Mouse (Mus musculus): ENCODE results near the gene 2210016F16Rik. TPM values are rescaled to one million over a fixed set of nuclear protein-coding genes. Genes with fewer than 3 reads are reported as not detected.

The 2210016F16Rik gene
- polyA plus RNA-seq, 1 experiment, result 3.4 TPM

DNA sequence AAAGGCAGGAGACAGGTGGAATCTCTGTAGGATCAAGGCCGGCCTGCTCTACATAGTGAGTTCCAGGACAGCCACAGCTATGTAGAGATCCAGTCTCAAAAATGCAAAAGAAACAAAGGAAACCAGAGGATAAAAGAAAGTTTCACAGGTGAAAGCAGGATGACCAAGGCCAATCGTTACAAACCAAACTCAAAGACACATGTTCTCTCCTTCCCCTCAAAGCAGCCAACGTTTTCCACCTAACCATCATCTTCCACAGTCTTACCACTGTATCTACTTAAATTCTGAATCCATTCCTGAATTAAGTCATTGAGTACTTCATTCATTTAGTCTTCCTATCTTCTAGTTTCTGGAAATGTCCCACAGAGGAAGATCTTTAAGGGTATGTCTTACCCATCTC, 3.4 kb upstream of the 2210016F16Rik start:
- no peak overlapping the region for H3K4me3 ChIP-seq (ENCODE audit: insufficient read depth, poor library complexity, severe bottlenecking)
- no peak for TF ChIP-seq MAX (IDR thresholded peaks at IDR 0.05)
- TF ChIP-seq CTCF (IDR thresholded peaks at IDR 0.05; ENCODE audit: control insufficient read depth, insufficient read depth, insufficient read length), result no peak
- no peak for TF ChIP-seq MYOD1 (IDR thresholded peaks at IDR 0.05; ENCODE audit: control insufficient read depth, insufficient read length, low read depth)
- no peak for TF ChIP-seq FOSL1 (IDR thresholded peaks at IDR 0.05; ENCODE audit: insufficient read depth, low read length, poor library complexity, severe bottlenecking)

GRCm38 (mm10) chr13:58387948-58388347, 2.9 kb upstream of the 2210016F16Rik start:
- peaks cover 5% of the 10 kb centered on the region for H3K79me2 ChIP-seq (ENCODE audit: control insufficient read depth, insufficient read depth)
- TF ChIP-seq USF1 (IDR thresholded peaks at IDR 0.05; ENCODE audit: low read depth) (no peak), CTCF (IDR thresholded peaks at IDR 0.05; ENCODE audit: control insufficient read depth, insufficient read depth, insufficient read length) (no peak), MAX (IDR thresholded peaks at IDR 0.05) (no peak)
- no peak overlapping the region for H3K4me3 ChIP-seq (ENCODE audit: insufficient read depth, poor library complexity, severe bottlenecking)
- no peaks in the 10 kb centered on the region for H3K27me3 ChIP-seq (ENCODE audit: control insufficient read depth, insufficient read depth, insufficient read length)
- H3ac ChIP-seq (ENCODE audit: control insufficient read depth, insufficient read length, low read depth), result no peak overlapping the region
- H3K79me3 ChIP-seq (ENCODE audit: low read depth), result peaks cover 2% of the 10 kb centered on the region
- peaks cover 44% of the 10 kb centered on the region for H3K36me3 ChIP-seq (ENCODE audit: control insufficient read depth, insufficient read depth)

More for the DNA sequence above, 3.4 kb upstream of the 2210016F16Rik start:
- Histone ChIP-seq H3K79me3 (ENCODE audit: low read depth) (peaks cover 2% of the 10 kb centered on the region), H3K79me2 (ENCODE audit: control insufficient read depth, insufficient read depth) (peaks cover 8% of the 10 kb centered on the region), H3ac (ENCODE audit: control insufficient read depth, insufficient read length, low read depth) (no peak overlapping the region), H3K36me3 (ENCODE audit: control insufficient read depth, insufficient read depth) (peaks cover 48% of the 10 kb centered on the region), H3K27me3 (ENCODE audit: control insufficient read depth, insufficient read depth, insufficient read length) (no peaks in the 10 kb centered on the region)

- H3K4me3 ChIP-seq (ENCODE audit: insufficient read depth, poor library complexity, severe bottlenecking), result no peak overlapping the region
- TF ChIP-seq USF1 (IDR thresholded peaks at IDR 0.05; ENCODE audit: low read depth), result no peak
These were observed 509 bp upstream of the 2210016F16Rik start for GRCm38 (mm10) chr13:58385547-58385920.

DNA sequence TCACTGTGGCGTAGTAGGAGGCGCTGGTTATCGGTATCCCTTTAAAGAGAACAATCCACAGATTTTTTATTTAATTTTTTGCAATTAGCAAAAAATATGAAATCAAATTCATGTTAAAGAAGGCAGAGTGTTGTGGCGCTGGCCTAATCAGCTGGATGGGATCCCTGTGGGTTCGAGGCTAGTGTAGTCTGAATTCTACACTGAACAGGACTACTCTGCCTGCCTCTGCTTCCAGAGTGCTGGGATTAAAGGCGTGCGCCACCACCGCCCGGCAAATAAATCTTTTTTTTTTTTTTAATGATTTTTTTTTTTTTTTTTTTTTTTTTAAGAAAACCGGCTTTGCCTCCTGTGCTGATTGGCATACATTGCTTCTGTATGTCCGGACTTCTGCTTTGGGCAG, 654 bp downstream of the 2210016F16Rik start:
- H3K79me3 ChIP-seq (ENCODE audit: low read depth), result no peaks in the 10 kb centered on the region
- no peaks in the 10 kb centered on the region for H3K27me3 ChIP-seq (ENCODE audit: control insufficient read depth, insufficient read depth, insufficient read length)
- no peaks in the 10 kb centered on the region for H3K79me2 ChIP-seq (ENCODE audit: control insufficient read depth, insufficient read depth)
- no peak overlapping the region for H3K4me3 ChIP-seq (ENCODE audit: insufficient read depth, poor library complexity, severe bottlenecking)
- no peak overlapping the region for H3ac ChIP-seq (ENCODE audit: control insufficient read depth, insufficient read length, low read depth)
- peaks cover 21% of the 10 kb centered on the region for H3K36me3 ChIP-seq (ENCODE audit: control insufficient read depth, insufficient read depth)
- no peak for TF ChIP-seq MYOD1 (IDR thresholded peaks at IDR 0.05; ENCODE audit: control insufficient read depth, insufficient read length, low read depth)
- TF ChIP-seq USF1 (IDR thresholded peaks at IDR 0.05; ENCODE audit: low read depth), result no peak
- no peak for TF ChIP-seq CEBPB (IDR thresholded peaks at IDR 0.05; ENCODE audit: low read depth)
- TF ChIP-seq FOSL1 (IDR thresholded peaks at IDR 0.05; ENCODE audit: insufficient read depth, low read length, poor library complexity, severe bottlenecking), result no peak
- no peak for TF ChIP-seq CTCF (IDR thresholded peaks at IDR 0.05; ENCODE audit: control insufficient read depth, insufficient read depth, insufficient read length)
- no peak for TF ChIP-seq MAX (IDR thresholded peaks at IDR 0.05)
- TF ChIP-seq MYOG (IDR thresholded peaks at IDR 0.05; ENCODE audit: control insufficient read depth, extremely low read depth, insufficient read length), result no peak

More at GRCm38 (mm10) chr13:58385547-58385920, 509 bp upstream of the 2210016F16Rik start:
- H3K36me3 ChIP-seq (ENCODE audit: control insufficient read depth, insufficient read depth), result peaks cover 29% of the 10 kb centered on the region
- H3K27me3 ChIP-seq (ENCODE audit: control insufficient read depth, insufficient read depth, insufficient read length), result no peaks in the 10 kb centered on the region
- no peaks in the 10 kb centered on the region for H3K79me2 ChIP-seq (ENCODE audit: control insufficient read depth, insufficient read depth)
- no peaks in the 10 kb centered on the region for H3K79me3 ChIP-seq (ENCODE audit: low read depth)
- H3ac ChIP-seq (ENCODE audit: control insufficient read depth, insufficient read length, low read depth), result no peak overlapping the region

DNA sequence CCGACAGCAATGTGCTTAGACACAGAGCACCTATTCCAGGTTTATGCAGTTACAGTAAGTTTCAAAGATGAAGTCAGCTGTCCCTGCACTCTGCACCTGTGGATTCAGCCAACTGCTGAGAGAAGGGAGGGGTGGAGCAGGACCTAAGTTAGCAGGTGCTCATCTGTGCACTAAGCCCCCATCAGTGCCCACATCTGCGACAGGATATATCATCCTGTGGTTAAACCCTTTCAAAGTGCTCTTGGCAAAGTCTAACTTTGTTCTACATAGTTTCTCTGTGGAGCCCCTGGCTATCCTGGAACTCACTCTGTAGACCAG, 11.9 kb downstream of the 2210016F16Rik start:
- Histone ChIP-seq H3K27me3 (ENCODE audit: control insufficient read depth, insufficient read depth, insufficient read length) (peaks cover 13% of the 10 kb centered on the region), H3K4me3 (ENCODE audit: insufficient read depth, poor library complexity, severe bottlenecking) (no peak overlapping the region), H3K79me3 (ENCODE audit: low read depth) (no peaks in the 10 kb centered on the region), H3K79me2 (ENCODE audit: control insufficient read depth, insufficient read depth) (no peaks in the 10 kb centered on the region), H3ac (ENCODE audit: control insufficient read depth, insufficient read length, low read depth) (no peak overlapping the region), H3K36me3 (ENCODE audit: control insufficient read depth, insufficient read depth) (no peaks in the 10 kb centered on the region)
- TF ChIP-seq MAX (IDR thresholded peaks at IDR 0.05), result no peak
- TF ChIP-seq MYOG (IDR thresholded peaks at IDR 0.05; ENCODE audit: control insufficient read depth, extremely low read depth, insufficient read length), result no peak
- TF ChIP-seq USF1 (IDR thresholded peaks at IDR 0.05; ENCODE audit: low read depth), result no peak
- no peak for TF ChIP-seq FOSL1 (IDR thresholded peaks at IDR 0.05; ENCODE audit: insufficient read depth, low read length, poor library complexity, severe bottlenecking)
- no peak for TF ChIP-seq CTCF (IDR thresholded peaks at IDR 0.05; ENCODE audit: control insufficient read depth, insufficient read depth, insufficient read length)
- TF ChIP-seq MYOD1 (IDR thresholded peaks at IDR 0.05; ENCODE audit: control insufficient read depth, insufficient read length, low read depth), result no peak
- TF ChIP-seq CEBPB (IDR thresholded peaks at IDR 0.05; ENCODE audit: low read depth), result no peak

GRCm38 (mm10) chr13:58372278-58373152, 12.5 kb downstream of the 2210016F16Rik start:
- Histone ChIP-seq H3K27me3 (ENCODE audit: control insufficient read depth, insufficient read depth, insufficient read length) (peaks cover 13% of the 10 kb centered on the region), H3K4me3 (ENCODE audit: insufficient read depth, poor library complexity, severe bottlenecking) (no peak overlapping the region), H3ac (ENCODE audit: control insufficient read depth, insufficient read length, low read depth) (no peak overlapping the region), H3K79me3 (ENCODE audit: low read depth) (no peaks in the 10 kb centered on the region), H3K36me3 (ENCODE audit: control insufficient read depth, insufficient read depth) (no peaks in the 10 kb centered on the region), H3K79me2 (ENCODE audit: control insufficient read depth, insufficient read depth) (no peaks in the 10 kb centered on the region)
- TF ChIP-seq MYOG (IDR thresholded peaks at IDR 0.05; ENCODE audit: control insufficient read depth, extremely low read depth, insufficient read length) (no peak), CEBPB (IDR thresholded peaks at IDR 0.05; ENCODE audit: low read depth) (no peak), MAX (IDR thresholded peaks at IDR 0.05) (no peak), MYOD1 (IDR thresholded peaks at IDR 0.05; ENCODE audit: control insufficient read depth, insufficient read length, low read depth) (no peak), FOSL1 (IDR thresholded peaks at IDR 0.05; ENCODE audit: insufficient read depth, low read length, poor library complexity, severe bottlenecking) (no peak), USF1 (IDR thresholded peaks at IDR 0.05; ENCODE audit: low read depth) (no peak), CTCF (IDR thresholded peaks at IDR 0.05; ENCODE audit: control insufficient read depth, insufficient read depth, insufficient read length) (no peak)
